ENCODE assay signal across 9 mouse cellular contexts in the genomic region with DNA sequence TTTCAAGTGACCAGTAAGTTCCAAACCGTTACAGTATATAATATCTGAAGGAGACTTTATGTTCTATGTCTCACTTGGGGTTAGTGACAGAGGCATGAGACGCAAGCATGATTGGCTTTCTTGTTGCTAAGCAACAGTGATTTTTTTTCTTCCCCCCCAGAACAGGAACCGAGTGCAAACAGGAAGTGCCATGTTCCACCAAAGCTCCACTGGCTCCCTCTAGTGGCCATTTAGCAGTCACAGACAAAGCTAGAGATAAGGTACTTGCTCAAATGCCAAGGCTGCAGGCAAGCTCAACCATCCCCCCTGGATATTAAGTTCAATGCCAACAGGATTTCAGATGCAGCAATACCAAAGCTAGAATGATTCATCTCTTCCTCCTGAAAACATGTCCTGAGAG. TPM values are rescaled to one million over a fixed set of nuclear protein-coding genes. Genes with fewer than 3 reads are reported as not detected.
DNase-seq lines count a peak whose midpoint lies in the region; ATAC-seq and TF ChIP-seq lines count a peak whose summit lies in the region.
"Had no signal": no experiment of that assay in that cellular context is flagged by ENCODE, and none has a peak within 500 bp of the region (broad histone marks: within the 10 kb centered on the region; RNA-seq: fewer than 3 reads in every experiment).

No protein-coding gene starts in this region.

- no peak for TF ChIP-seq POLR2A in bone marrow macrophage, adult 2 months (IDR thresholded peaks at IDR 0.05; ENCODE audit: borderline replicate concordance, low read depth, low read length)

- H3K36me3 ChIP-seq in forebrain, embryonic 10.5 days (replicated peaks) = no peaks in the 10 kb centered on the region
- no peaks in the 10 kb centered on the region for H3K36me3 ChIP-seq in heart, embryonic 16.5 days (ENCODE audit: control insufficient read depth, insufficient read depth)
- H3K36me3 ChIP-seq in liver, embryonic 13.5 days = no peaks in the 10 kb centered on the region
- H3K36me3 ChIP-seq in stomach, embryonic 16.5 days (ENCODE audit: control insufficient read depth, insufficient read depth, low read length) = no peaks in the 10 kb centered on the region

- WGBS in forebrain, embryonic 10.5 days = 39% methylated on average over 3 of the region's 3 CpGs
- 32% methylated on average over 3 of the region's 3 CpGs for WGBS in heart, embryonic 16.5 days
- 29% methylated on average over 3 of the region's 3 CpGs for WGBS in liver, embryonic 13.5 days (ENCODE audit: insufficient replicate concordance)
- 19% methylated on average over 3 of the region's 3 CpGs for WGBS in stomach, embryonic 16.5 days

- no peaks in the 10 kb centered on the region for H3K27me3 ChIP-seq in forebrain, embryonic 10.5 days (ENCODE audit: poor library complexity, severe bottlenecking)
- no peaks in the 10 kb centered on the region for H3K27me3 ChIP-seq in heart, embryonic 16.5 days (ENCODE audit: control insufficient read depth, insufficient read depth, low read length)
- H3K27me3 ChIP-seq in liver, embryonic 13.5 days = no peaks in the 10 kb centered on the region
- no peaks in the 10 kb centered on the region for H3K27me3 ChIP-seq in stomach, embryonic 16.5 days (ENCODE audit: control insufficient read depth, insufficient read depth, low read length)

- DNase-seq in forebrain, embryonic 10.5 days (ENCODE audit: extremely low spot score, low spot score) = peak; percentile 53
- peak; percentile 80 for DNase-seq in kidney, postnatal 10 days
- DNase-seq in liver, embryonic 13.5 days = peak; percentile 39
- DNase-seq in neural tube, embryonic 10.5 days (ENCODE audit: extremely low spot score, low spot score) = peak; percentile 40

- peak overlapping the region; percentile 15; the same call in 1 of the 2 replicates for H3K4me2 ChIP-seq in heart, embryonic 16.5 days (ENCODE audit: low read depth, low read length)
- no peak overlapping the region for H3K4me2 ChIP-seq in liver, embryonic 13.5 days
- no peak overlapping the region for H3K4me2 ChIP-seq in stomach, embryonic 16.5 days (ENCODE audit: low read depth, low read length)

- ATAC-seq in CD4-positive, CD25-positive, alpha-beta regulatory T cell, adult 4 months = peak; percentile 80
- ATAC-seq in heart, embryonic 16.5 days (replicated peaks; ENCODE audit: extremely low read depth, insufficient read depth, low FRiP score) = no peak; the same call in 1 of the 2 replicates
- no peak for ATAC-seq in liver, embryonic 13.5 days (ENCODE audit: low read depth)
- peak; percentile 78 for ATAC-seq in stomach, embryonic 16.5 days (ENCODE audit: insufficient read depth, low FRiP score)

- H3K9me3 ChIP-seq in forebrain, embryonic 10.5 days = no peaks in the 10 kb centered on the region
- H3K9me3 ChIP-seq in heart, embryonic 16.5 days (replicated peaks; ENCODE audit: control insufficient read depth, low read length) = no peaks in the 10 kb centered on the region
- no peaks in the 10 kb centered on the region for H3K9me3 ChIP-seq in liver, embryonic 13.5 days (replicated peaks)
- no peaks in the 10 kb centered on the region for H3K9me3 ChIP-seq in stomach, embryonic 16.5 days (replicated peaks; ENCODE audit: control insufficient read depth, low read length)

- no peak overlapping the region for H3K4me3 ChIP-seq in bone marrow macrophage, adult 2 months (ENCODE audit: insufficient read depth, low read length)
- no peak overlapping the region for H3K4me3 ChIP-seq in forebrain, embryonic 10.5 days
- H3K4me3 ChIP-seq in heart, embryonic 16.5 days (ENCODE audit: low read length) = no peak overlapping the region
- H3K4me3 ChIP-seq in liver, embryonic 13.5 days (replicated peaks) = no peak overlapping the region
- no peak overlapping the region for H3K4me3 ChIP-seq in stomach, embryonic 16.5 days (replicated peaks; ENCODE audit: low read length)
- H3K4me3 ChIP-seq: erythroblast, embryonic 14.5 days had no signal

- peak; percentile 53 for TF ChIP-seq CTCF in bone marrow macrophage, adult 2 months (IDR thresholded peaks at IDR 0.05; ENCODE audit: low read depth, low read length)

- no peak overlapping the region for H3K27ac ChIP-seq in bone marrow macrophage, adult 2 months (ENCODE audit: insufficient read depth, low read depth, low read length)
- H3K27ac ChIP-seq in forebrain, embryonic 10.5 days = no peak overlapping the region
- no peak overlapping the region for H3K27ac ChIP-seq in heart, embryonic 16.5 days (ENCODE audit: low read length)
- H3K27ac ChIP-seq in liver, embryonic 13.5 days = no peak overlapping the region
- no peak overlapping the region for H3K27ac ChIP-seq in stomach, embryonic 16.5 days (ENCODE audit: low read length)

- H3K9ac ChIP-seq in heart, embryonic 16.5 days (ENCODE audit: low read length) = no peak overlapping the region
- H3K9ac ChIP-seq in liver, embryonic 13.5 days = no peak overlapping the region
- no peak overlapping the region for H3K9ac ChIP-seq in stomach, embryonic 16.5 days (ENCODE audit: low read length)

- 0 out of 2 replicates have a peak, but pooled peaks cover 2% of the 10 kb centered on the region for H3K4me1 ChIP-seq in bone marrow macrophage, adult 2 months (ENCODE audit: control insufficient read depth, insufficient read depth, low read length)
- peaks cover 13% of the 10 kb centered on the region; the same call in 1 of the 2 replicates for H3K4me1 ChIP-seq in forebrain, embryonic 10.5 days
- H3K4me1 ChIP-seq in heart, embryonic 16.5 days (ENCODE audit: control insufficient read depth, insufficient read depth, low read length) = peaks cover 3% of the 10 kb centered on the region; the same call in 1 of the 2 replicates
- H3K4me1 ChIP-seq in liver, embryonic 13.5 days (replicated peaks) = no peaks in the 10 kb centered on the region
- no peaks in the 10 kb centered on the region for H3K4me1 ChIP-seq in stomach, embryonic 16.5 days (ENCODE audit: control insufficient read depth, insufficient read depth, low read length)

RNA-seq across cellular contexts. Expression of a gene that starts 45.4 kb away (rescaled TPM):
- polyA plus RNA-seq in CD4-positive, CD25-positive, alpha-beta regulatory T cell, adult 4 months (2017; shearing (Covaris generic)) = under 1 TPM; 0.27 to 0.48 TPM
- polyA plus RNA-seq in bone marrow macrophage, adult 2 months (2012; ENCODE audit: insufficient read depth, insufficient read length, missing spikeins) = 1.7 and 1.9 TPM in 2 replicates
- polyA plus RNA-seq in forebrain, embryonic 10.5 days (2016; fragmentation: Nextera tagmentation; extraction: Ambion mirVana) = 0.58 and 0.88 TPM in 2 replicates
- polyA plus RNA-seq in heart, embryonic 16.5 days (2015; fragmentation: Nextera tagmentation; extraction: Ambion mirVana) = 0.26 and 0.28 TPM in 2 replicates
- 0.03 and 0.10 TPM in 2 replicates for polyA plus RNA-seq in liver, embryonic 13.5 days (2015; fragmentation: Nextera tagmentation; extraction: Ambion mirVana)
- 0.46 and 0.56 TPM in 2 replicates for polyA plus RNA-seq in stomach, embryonic 16.5 days (2015; fragmentation: Nextera tagmentation; extraction: Ambion mirVana)
- polyA plus RNA-seq: erythroblast, embryonic 14.5 days had no signal

Comparison
In these comparisons a context has a peak if more than half of its experiments do, and no peak if none do; other contexts are left out.
1. ATAC-seq: peak in CD4-positive, CD25-positive, alpha-beta regulatory T cell, adult 4 months (single experiment) and stomach, embryonic 16.5 days (single experiment); none in heart, embryonic 16.5 days (single experiment) and liver, embryonic 13.5 days (single experiment).
2. Peak in every context shown above with its lines, with median percentiles within 50 percentile points of each other: DNase-seq.